ENCODE assay signal across 10 mouse cellular contexts in genomic region chr17:12846474-12846873, GRCm38 (mm10). TPM values are rescaled to one million over a fixed set of nuclear protein-coding genes. Genes with fewer than 3 reads are reported as not detected.
DNase-seq lines count a peak whose midpoint lies in the region; ATAC-seq and TF ChIP-seq lines count a peak whose summit lies in the region.
"Had no signal": no experiment of that assay in that cellular context is flagged by ENCODE, and none has a peak within 500 bp of the region (broad histone marks: within the 10 kb centered on the region; RNA-seq: fewer than 3 reads in every experiment).

No protein-coding gene starts in this region.

- no peak for TF ChIP-seq POLR2A in kidney, adult 2 months (IDR thresholded peaks at IDR 0.05; ENCODE audit: low read depth, low read length)

- H3K4me3 ChIP-seq in liver, postnatal 0 days (ENCODE audit: low read depth, low read length): no peak overlapping the region
- H3K4me3 ChIP-seq in liver, embryonic 12.5 days: no peak overlapping the region
- H3K4me3 ChIP-seq in kidney, adult 2 months (ENCODE audit: insufficient read depth, low read depth, low read length): no peak overlapping the region
- H3K4me3 ChIP-seq: hindbrain, embryonic 13.5 days; liver, embryonic 13.5 days; midbrain, embryonic 15.5 days had no signal

- no peak overlapping the region for H3K4me2 ChIP-seq in liver, postnatal 0 days (ENCODE audit: low read depth, low read length)
- H3K4me2 ChIP-seq in liver, embryonic 12.5 days: no peak overlapping the region
- H3K4me2 ChIP-seq: hindbrain, embryonic 13.5 days; liver, embryonic 13.5 days; midbrain, embryonic 15.5 days had no signal

- WGBS in liver, postnatal 0 days (ENCODE audit: insufficient replicate concordance): 65% methylated on average over 5 of the region's 5 CpGs
- 57% methylated on average over 5 of the region's 5 CpGs for WGBS in liver, embryonic 12.5 days (ENCODE audit: insufficient replicate concordance)
- 48% methylated on average over 5 of the region's 5 CpGs for WGBS in kidney, adult 2 months

- peak; percentile 41; the same call in 1 of the 2 replicates for ATAC-seq in liver, postnatal 0 days
- no peak for ATAC-seq in liver, embryonic 12.5 days
- ATAC-seq: midbrain, embryonic 15.5 days had no signal

- DNase-seq in liver, postnatal 0 days: no peak
- peak; percentile 83 for DNase-seq in kidney, adult 2 months
- peak; percentile 64 to 70 for DNase-seq in layer of hippocampus, postnatal 10 days (ENCODE audit: low spot score in 2 of 2)
- DNase-seq in right cerebral cortex, postnatal 4 days: peak; percentile 48
- no peak for DNase-seq in embryo, embryonic 11 days
- DNase-seq in urinary bladder, postnatal 10 days (ENCODE audit: low spot score): no peak
- DNase-seq: liver, embryonic 13.5 days had no signal

- TF ChIP-seq CTCF in liver, postnatal 0 days (IDR thresholded peaks at IDR 0.05; ENCODE audit: low read depth): no peak
- TF ChIP-seq CTCF in kidney, adult 2 months (conservative IDR thresholded peaks at IDR 0.05; ENCODE audit: insufficient read depth, insufficient read length, low read depth, low read length): no peak

- no peaks in the 10 kb centered on the region for H3K27me3 ChIP-seq in liver, postnatal 0 days (ENCODE audit: insufficient read depth, low read length)
- peaks cover 17% of the 10 kb centered on the region; the same call in 1 of the 2 replicates for H3K27me3 ChIP-seq in liver, embryonic 12.5 days (replicated peaks)
- no peaks in the 10 kb centered on the region for H3K27me3 ChIP-seq in kidney, adult 2 months (replicated peaks; ENCODE audit: control insufficient read depth, insufficient read depth, low read length)
- H3K27me3 ChIP-seq: hindbrain, embryonic 13.5 days; midbrain, embryonic 15.5 days had no signal

- no peaks in the 10 kb centered on the region for H3K36me3 ChIP-seq in liver, postnatal 0 days (replicated peaks; ENCODE audit: insufficient read depth, low read length)
- H3K36me3 ChIP-seq in liver, embryonic 12.5 days: no peaks in the 10 kb centered on the region
- H3K36me3 ChIP-seq in kidney, adult 2 months (ENCODE audit: control insufficient read depth, insufficient read depth, low read length): no peaks in the 10 kb centered on the region
- H3K36me3 ChIP-seq: hindbrain, embryonic 13.5 days; liver, embryonic 13.5 days; midbrain, embryonic 15.5 days had no signal

- no peak overlapping the region for H3K9ac ChIP-seq in liver, postnatal 0 days (replicated peaks)
- no peak overlapping the region for H3K9ac ChIP-seq in liver, embryonic 12.5 days
- H3K9ac ChIP-seq: hindbrain, embryonic 13.5 days; liver, embryonic 13.5 days; midbrain, embryonic 15.5 days had no signal

- H3K27ac ChIP-seq in liver, postnatal 0 days (ENCODE audit: low read depth): no peak overlapping the region
- no peak overlapping the region for H3K27ac ChIP-seq in liver, embryonic 12.5 days
- peak overlapping the region; percentile 32; the same call in 1 of the 2 replicates for H3K27ac ChIP-seq in kidney, adult 2 months (ENCODE audit: insufficient read depth, low read depth, low read length)
- H3K27ac ChIP-seq: hindbrain, embryonic 13.5 days; liver, embryonic 13.5 days; midbrain, embryonic 15.5 days had no signal

- no peaks in the 10 kb centered on the region for H3K9me3 ChIP-seq in liver, postnatal 0 days (ENCODE audit: low read length)
- no peaks in the 10 kb centered on the region for H3K9me3 ChIP-seq in liver, embryonic 12.5 days (replicated peaks)
- H3K9me3 ChIP-seq: hindbrain, embryonic 13.5 days; liver, embryonic 13.5 days; midbrain, embryonic 15.5 days had no signal

- no peaks in the 10 kb centered on the region for H3K4me1 ChIP-seq in liver, postnatal 0 days (ENCODE audit: insufficient read depth)
- no peaks in the 10 kb centered on the region for H3K4me1 ChIP-seq in liver, embryonic 12.5 days
- H3K4me1 ChIP-seq in kidney, adult 2 months (ENCODE audit: control insufficient read depth, insufficient read depth, low read length): peaks cover 12% of the 10 kb centered on the region
- H3K4me1 ChIP-seq: liver, embryonic 13.5 days; midbrain, embryonic 15.5 days had no signal

- TF ChIP-seq EP300 in liver, postnatal 0 days (IDR thresholded peaks at IDR 0.05; ENCODE audit: low read depth): no peak

RNA-seq across cellular contexts. Expression of gene Mas1, which starts 21.5 kb away (rescaled TPM):
- polyA plus RNA-seq in liver, postnatal 0 days (2015; fragmentation: Nextera tagmentation; extraction: Ambion mirVana): 0.12 and 0.28 TPM in 2 replicates
- polyA plus RNA-seq in liver, embryonic 12.5 days (2016; fragmentation: Nextera tagmentation; extraction: Ambion mirVana): 0.12 and 0.44 TPM in 2 replicates
- 0.48 and 1.4 TPM in 2 replicates for polyA plus RNA-seq in kidney, adult 2 months (2012; rRNA removed)
- total RNA-seq in layer of hippocampus, postnatal 10 days (2021): 10 to 100 TPM; 31.6 to 34.5 TPM
- polyA plus RNA-seq: liver, embryonic 13.5 days had no signal

RNA-seq across cellular contexts. Expression of gene Mrgprh, which starts 29.4 kb away (rescaled TPM):
- not detected in 2 replicates for polyA plus RNA-seq in liver, postnatal 0 days (2015; fragmentation: Nextera tagmentation; extraction: Ambion mirVana)
- not detected in 2 replicates for polyA plus RNA-seq in liver, embryonic 12.5 days (2016; fragmentation: Nextera tagmentation; extraction: Ambion mirVana)
- 0.31 and 0.52 TPM in 2 replicates for polyA plus RNA-seq in kidney, adult 2 months (2012; rRNA removed)
- total RNA-seq in layer of hippocampus, postnatal 10 days (2021): not detected
- polyA plus RNA-seq: hindbrain, embryonic 13.5 days; liver, embryonic 13.5 days; midbrain, embryonic 15.5 days had no signal

Comparison
In these comparisons a context has a peak if more than half of its experiments do, and no peak if none do; other contexts are left out.
1. DNase-seq: peak in kidney, adult 2 months (single experiment), layer of hippocampus, postnatal 10 days (2 of 2) and right cerebral cortex, postnatal 4 days (single experiment); none in liver, postnatal 0 days (single experiment), embryo, embryonic 11 days (single experiment) and urinary bladder, postnatal 10 days (single experiment).